Mouse (Mus musculus) cerebellum, adult 9-11 months (tissue): ENCODE measurements around the gene Cdh24.
"Not testable (repeated sequence)": the region's sequence is repeated elsewhere in the genome, so short reads cannot be mapped to it uniquely, and the experiment has no call there.

Experiments used
- DNase-seq: peaks from one replicate; pipeline ENCODE4 v3.0.0; 2022

The Cdh24 gene

DNA sequence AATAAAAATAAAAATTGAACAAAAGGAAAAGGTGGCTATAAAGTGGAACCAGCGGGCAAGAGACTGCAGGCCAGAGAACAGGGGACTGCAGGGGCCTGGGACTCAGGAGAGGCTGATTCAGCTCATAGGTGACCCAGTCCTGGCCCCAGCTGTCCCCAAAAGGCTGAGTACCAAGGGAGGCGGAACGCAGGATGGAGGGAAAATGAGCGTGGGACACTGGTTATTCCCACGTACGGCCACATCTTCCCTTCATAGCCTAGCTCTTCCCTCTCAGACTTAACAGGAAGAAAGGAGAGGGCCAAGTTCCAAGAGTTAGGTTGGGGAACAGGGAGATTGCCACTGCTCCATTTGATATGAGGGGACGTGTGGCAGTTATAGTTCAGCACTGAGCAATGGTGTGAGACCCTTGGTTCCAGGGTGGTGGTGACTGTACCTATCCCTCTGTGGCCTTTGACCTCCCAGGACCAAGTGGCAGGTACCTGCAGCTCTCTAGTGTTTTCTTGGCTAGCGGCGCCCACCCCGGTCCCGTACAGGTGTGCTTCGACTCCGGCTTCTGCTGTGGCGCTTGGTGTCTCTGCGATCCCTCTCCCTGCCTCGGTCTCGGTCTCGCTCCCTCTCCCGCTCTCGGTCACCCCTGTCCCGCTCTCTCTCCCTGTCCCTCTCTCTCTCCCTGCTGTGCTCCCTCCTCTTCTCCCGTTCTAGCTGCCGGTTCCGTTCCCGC is 1.2 kb upstream of the Cdh24 start:
- peak; percentile 42 for DNase-seq

DNA sequence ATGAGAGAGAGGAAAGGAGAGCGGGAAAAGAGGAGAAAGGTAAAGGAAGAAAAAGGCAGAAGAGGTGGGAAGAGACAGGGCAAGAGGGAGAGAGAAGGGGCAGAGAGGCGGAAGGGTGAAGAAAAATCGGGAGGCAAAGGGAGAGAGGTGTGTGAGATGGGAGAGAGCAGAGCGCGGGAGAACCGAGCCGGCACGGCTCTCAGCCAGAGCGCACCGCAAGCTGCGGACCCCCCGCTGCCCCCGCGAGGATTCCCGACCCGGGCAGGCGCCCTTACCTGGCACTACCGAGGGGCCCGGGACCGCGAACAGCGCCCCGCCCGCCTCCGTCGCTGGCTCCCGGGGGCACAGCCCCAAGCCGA is 239 bp downstream of the Cdh24 start, which contains the start of gene Gm17606:
Gene Gm17606, plus strand, starts transcription at position 7 of the 359 bp plus-strand sequence.
- no peak for DNase-seq

DNA sequence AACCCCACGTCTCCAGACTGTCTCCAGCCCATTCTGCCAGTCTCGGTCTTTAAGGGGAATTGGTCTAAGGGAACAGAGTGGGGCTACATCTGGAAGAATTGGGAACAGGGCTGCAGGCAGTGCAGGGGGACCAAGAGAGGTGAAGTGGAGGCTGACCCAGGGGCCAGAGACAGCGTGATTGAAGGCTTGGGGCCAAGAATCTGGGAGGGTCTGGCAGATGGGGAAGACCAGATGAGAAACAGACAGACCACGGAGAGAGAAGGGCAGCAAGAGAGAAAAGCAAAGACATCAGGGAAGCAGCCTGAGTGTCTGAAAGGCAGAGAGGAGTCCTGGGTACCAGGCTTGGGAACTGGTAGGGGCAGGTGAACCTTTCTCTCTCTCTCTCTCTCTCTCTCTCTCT is 1.0 kb downstream of the Cdh24 start:
- no peak for DNase-seq

DNA sequence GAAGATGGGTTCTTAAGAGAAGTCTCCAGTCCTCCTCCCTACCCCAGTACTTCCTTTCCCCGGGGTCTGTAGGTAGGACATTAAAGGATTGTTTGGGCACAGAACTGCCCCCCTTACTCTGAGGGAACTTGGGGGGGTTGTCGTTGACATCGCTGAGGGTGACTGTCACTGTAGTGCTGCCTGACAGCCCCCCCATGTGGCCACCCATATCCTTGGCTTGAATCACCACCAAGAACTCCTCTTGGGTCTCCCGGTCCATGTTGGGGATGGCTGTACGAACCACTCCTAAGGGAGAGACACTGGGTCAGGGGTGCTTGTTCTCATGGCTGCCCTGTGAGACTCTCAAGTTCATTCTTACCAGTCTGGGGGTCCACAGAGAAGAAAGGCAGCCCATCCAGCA is 3.0 kb downstream of the Cdh24 start:
- peak; percentile 12 for DNase-seq

GRCm38 (mm10) chr14:54636954-54637353 is 4.2 kb downstream of the Cdh24 start:
- DNase-seq = no peak

GRCm38 (mm10) chr14:54634182-54634581 is 7.0 kb downstream of the Cdh24 start:
- no peak for DNase-seq

DNA sequence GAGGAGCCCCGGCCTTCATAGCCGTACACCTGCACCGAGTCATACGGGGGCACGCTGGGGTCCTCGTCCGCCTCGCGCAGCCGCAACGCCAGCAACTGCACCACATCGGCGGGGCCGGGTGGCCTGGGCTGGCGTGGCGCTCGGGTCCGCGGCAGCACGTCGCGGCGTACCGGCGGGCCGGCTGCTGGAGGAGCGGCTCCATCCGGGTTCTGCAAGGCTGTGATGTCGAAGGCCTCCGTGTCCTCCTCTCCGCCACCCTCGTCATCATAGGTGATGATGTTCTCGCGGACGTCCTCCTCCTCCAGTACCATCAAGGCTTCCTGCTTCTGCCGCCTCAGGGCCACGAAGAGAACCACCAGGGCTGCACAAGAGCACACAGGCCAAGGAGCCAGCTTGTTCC is 8.9 kb downstream of the Cdh24 start:
- no peak for DNase-seq

- no peak for DNase-seq
Observed at GRCm38 (mm10) chr14:54631240-54631599, 9.9 kb downstream of the Cdh24 start.

- no peak for DNase-seq
Observed at GRCm38 (mm10) chr14:54630583-54631239, 10.5 kb downstream of the Cdh24 start.

- no peak for DNase-seq
Observed at GRCm38 (mm10) chr14:54629797-54630196, 11.4 kb downstream of the Cdh24 start.

DNA sequence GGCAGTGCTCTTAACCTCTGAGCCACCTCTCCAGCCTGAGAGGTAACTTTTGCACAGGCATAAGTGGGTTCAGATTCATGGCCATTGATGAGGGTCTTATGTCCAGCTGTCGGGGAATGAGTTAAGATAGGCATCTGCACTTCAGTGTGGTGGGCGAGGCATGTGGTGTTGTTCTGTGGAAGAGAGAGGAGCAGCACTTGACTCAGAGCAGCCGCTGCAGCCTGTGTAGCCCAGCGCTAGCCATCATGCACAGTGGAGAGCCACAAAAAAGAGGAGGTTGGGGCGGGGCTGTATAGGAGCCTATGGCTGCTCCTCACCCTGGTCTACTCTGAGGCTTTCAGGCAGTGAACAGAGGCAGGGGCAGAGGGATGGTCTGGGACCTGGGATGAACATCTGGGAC is 13.1 kb downstream of the Cdh24 start:
- DNase-seq = no peak

DNA sequence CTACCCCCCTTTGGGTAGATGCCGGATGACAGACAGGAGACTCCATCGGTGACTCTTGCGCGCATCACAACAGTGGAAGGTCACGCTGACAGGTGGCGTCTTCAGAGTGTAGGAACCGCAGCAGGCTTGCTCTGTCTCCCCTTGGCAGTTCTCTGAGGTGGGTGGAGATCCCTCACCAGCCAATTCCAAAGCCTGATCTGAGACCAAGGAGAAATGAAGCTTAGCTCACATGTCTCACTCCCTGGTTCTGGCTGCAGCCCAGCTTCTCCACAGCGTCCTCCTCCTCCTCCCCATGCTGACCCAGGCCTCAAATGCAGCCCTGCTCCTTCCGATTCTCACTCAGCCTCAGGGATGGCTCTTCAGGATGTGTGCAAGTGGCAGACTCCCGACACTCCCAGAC is 16.2 kb downstream of the Cdh24 start:
- no peak for DNase-seq

DNA sequence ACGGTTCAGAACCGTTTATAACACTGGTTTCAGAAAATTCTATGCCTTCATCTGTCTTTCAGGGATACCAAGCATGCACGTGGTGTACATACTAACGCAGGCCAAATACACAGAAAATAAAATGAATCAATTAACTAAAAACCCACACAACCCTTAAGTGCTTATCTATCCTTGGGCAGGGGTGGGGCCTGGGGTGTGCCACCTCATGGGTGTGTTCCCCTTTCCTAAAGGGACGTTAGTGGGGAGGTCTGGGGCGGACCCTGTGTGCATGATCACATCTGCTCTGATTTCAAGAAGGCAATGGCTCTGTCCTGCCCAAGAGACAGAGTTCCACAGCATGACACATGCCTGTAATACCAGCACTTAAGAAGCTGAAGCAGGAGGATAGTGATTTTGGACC is 17.8 kb downstream of the Cdh24 start:
- DNase-seq = no peak

- no peak for DNase-seq
Observed at GRCm38 (mm10) chr14:54621133-54621532, 20.0 kb downstream of the Cdh24 start, which contains the start of gene Psmb11. TSS of gene Psmb11 (plus strand) at chr14:54621433.

- DNase-seq = peak; percentile 91
Observed at GRCm38 (mm10) chr14:54617897-54618365, 23.2 kb downstream of the Cdh24 start, which contains the start of gene Psmb5. TSS of gene Psmb5 (minus strand) at chr14:54618022.

DNA sequence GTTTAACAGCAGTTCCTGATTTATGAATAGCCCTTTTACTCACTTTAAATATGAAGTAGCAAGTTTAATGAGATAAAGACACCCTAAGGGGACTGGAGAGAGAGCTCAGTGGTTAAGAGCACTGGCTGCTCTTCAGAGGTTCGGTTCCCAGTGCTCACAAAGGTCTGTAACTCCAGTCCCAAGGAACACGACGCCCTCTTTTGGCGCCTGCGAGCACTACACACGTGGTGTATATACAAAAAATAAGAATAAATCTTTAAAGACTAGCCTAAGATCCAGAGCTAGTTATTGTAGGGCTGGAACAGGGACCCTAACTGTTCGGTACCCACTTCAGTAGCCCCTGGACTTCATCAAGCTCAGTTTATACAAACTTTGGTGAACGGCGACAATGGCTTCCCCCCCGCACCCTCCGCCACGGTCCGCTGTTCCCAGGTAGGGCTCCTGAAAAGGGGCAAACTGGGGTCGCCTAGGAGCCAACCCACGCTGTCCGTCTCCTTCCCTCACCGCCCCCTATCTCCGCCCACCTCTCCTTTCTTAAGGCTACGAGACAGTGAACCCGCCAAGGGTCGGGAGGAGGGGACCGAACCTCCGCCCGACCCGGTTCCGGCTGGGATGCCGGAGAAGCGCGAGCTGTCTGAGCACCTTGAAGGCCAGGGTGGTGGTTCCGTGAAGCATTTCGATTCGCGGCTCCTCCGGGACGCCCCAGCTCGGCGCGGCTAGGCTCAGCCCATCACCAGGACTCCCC is 23.8 kb downstream of the Cdh24 start:
- no peak for DNase-seq

DNA sequence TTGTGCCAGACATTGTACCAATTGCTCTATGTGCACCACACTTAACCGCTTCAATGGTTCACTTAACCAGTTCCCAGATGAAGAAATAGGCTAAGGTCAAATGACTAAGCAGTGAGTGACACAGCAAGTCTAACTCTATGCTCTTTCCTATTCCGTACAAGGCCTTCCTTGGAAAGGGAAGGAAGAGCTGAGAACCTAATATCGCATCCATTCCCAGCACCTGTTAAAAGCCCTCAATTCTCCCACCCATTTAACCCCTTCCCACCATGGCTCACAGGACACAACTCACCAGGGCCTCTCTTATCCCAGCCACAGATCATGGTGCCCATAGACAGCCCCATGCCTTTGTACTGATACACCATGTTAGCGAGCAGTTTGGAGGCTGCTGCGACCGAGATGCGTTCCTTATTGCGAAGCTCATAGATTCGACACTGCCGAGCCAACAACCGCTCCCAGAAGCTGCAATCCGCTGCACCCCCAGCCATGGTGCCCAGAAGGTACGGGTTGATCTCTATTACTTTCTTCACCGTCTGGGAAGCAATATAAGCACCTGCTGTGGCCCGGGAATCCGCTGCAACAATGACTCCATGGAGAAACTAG is 24.8 kb downstream of the Cdh24 start:
- no peak for DNase-seq

DNA sequence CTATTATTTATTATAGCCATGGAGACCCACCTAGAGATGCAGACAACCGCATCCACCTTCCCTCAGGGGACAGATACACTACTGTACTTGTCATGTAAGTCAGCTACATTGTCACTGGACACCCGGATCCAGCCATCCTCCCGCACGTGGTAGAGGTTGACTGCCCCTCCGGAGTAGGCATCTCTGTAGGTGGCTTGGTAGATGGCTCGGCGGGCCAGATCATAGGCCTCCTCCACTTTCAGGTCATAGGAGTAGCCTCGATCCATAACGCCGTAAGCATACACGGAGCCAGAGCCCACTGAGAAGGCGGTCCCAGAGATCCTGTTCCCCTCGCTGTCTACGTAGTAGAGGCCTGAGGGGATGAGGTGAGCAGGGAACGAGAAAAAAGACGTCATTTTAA is 27.0 kb downstream of the Cdh24 start:
- not testable (repeated sequence) for DNase-seq

GRCm38 (mm10) chr14:54610648-54611047 is 30.5 kb downstream of the Cdh24 start:
- DNase-seq = no peak

GRCm38 (mm10) chr14:54609962-54610361 is 31.2 kb downstream of the Cdh24 start:
- DNase-seq = no peak

- DNase-seq = no peak
Observed at GRCm38 (mm10) chr14:54609245-54609644, 31.9 kb downstream of the Cdh24 start.

- DNase-seq = no peak
Observed at GRCm38 (mm10) chr14:54607226-54607625, 33.9 kb downstream of the Cdh24 start.

DNA sequence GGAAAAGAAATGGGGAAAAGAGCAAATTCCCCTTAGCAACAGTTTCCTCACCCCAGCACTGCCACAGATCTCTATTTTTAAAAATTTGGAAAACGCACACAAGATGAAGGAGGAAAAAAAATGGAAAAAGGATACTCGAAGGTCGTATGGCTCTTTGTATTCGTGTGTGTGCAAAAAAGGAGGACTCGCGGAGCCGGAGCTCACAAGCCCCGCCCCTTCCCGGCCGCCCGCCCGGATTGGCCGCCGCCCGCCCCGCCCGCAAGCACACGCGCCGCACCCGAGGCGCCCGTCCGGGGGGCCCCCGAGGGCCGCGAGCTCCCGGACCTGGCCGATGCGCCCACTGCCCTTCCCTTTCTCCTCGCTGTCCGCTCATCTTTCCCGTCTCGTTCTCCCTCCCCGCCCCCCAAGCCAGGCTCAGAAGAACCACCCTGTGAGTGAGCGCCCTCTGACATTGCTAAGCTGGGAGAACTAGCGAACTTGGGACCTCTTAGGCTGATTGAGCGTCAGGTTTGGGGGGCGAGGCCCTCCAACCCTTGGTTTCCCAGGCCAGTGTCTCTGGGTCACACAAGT is 35.3 kb downstream of the Cdh24 start, which contains the start of gene 4931414P19Rik:
Gene 4931414P19Rik, minus strand, starts transcription at position 242 of the 570 bp plus-strand sequence.
- peak; percentile 78 for DNase-seq
